Mouse (Mus musculus): ENCODE data around the gene Slc44a2.
"Not testable (repeated sequence)": the region's sequence is repeated elsewhere in the genome, so short reads cannot be mapped to it uniquely, and the experiment has no call there.

DNA sequence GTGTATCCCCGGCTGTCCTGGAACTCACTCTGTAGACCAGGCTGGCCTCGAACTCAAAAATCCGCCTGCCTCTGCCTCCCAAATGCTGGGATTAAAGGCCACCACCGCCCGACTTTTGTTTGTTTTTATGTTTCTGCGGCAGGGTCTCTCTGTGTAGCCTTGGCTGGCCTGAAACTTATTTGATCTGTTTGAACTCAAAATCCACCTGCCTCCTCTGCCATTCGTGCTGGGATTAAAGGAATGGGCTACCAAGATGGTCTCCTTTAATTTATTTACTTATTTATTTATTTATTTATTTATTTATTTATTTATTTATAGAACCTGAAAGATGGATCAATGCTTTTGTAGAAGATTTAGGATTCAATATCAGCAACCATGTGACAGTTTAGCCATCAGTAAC, 28.6 kb upstream of the Slc44a2 start:
- TF ChIP-seq CTCF (IDR thresholded peaks at IDR 0.05; ENCODE audit: insufficient read depth, low read length); POLR2A (IDR thresholded peaks at IDR 0.05; ENCODE audit: borderline replicate concordance, extremely low read depth, low read depth, low read length): not testable (repeated sequence)
